Mouse (Mus musculus): ENCODE results near the gene Gtf2a1. TPM values are rescaled to one million over a fixed set of nuclear protein-coding genes. Genes with fewer than 3 reads are reported as not detected.

Gtf2a1 gene
- polyA plus RNA-seq, 1 experiment from 2014 or later, result 37.6 TPM

GRCm38 (mm10) chr12:91511766-91512165 is 78.5 kb downstream of the Gtf2a1 start:
- no peak overlapping the region for H3K4me3 ChIP-seq
- H3K4me1 ChIP-seq, result no peaks in the 10 kb centered on the region
- H3K4me2 ChIP-seq, result no peak overlapping the region
- no peak overlapping the region for H3K27ac ChIP-seq
- no peaks in the 10 kb centered on the region for H3K27me3 ChIP-seq
- no peak for ATAC-seq (ENCODE audit: insufficient number of reproducible peaks, low FRiP score, low TSS enrichment, low read depth)
- H3K9ac ChIP-seq, result no peak overlapping the region
- H3K36me3 ChIP-seq, result no peaks in the 10 kb centered on the region
- H3K9me3 ChIP-seq, result no peaks in the 10 kb centered on the region
- 79% methylated on average over 3 of the region's 3 CpGs for WGBS

Other genes starting within 250 kb of the Gtf2a1 start
- gene Cep128, start 206.1 kb downstream of the Gtf2a1 start, polyA plus RNA-seq (2015; fragmentation: Nextera tagmentation; extraction: Ambion mirVana), result 7.6 and 8.4 TPM in 2 replicates
- gene Tshr, start 205.9 kb downstream of the Gtf2a1 start, polyA plus RNA-seq (2015; fragmentation: Nextera tagmentation; extraction: Ambion mirVana), result 0.76 and 1.2 TPM in 2 replicates
- gene Ston2, start 197.9 kb upstream of the Gtf2a1 start, polyA plus RNA-seq (2015; fragmentation: Nextera tagmentation; extraction: Ambion mirVana), result 12.1 and 14.3 TPM in 2 replicates